Mouse (Mus musculus) forebrain, embryonic 11.5 days (tissue): ENCODE results near the gene Men1. TPM values are rescaled to one million over a fixed set of nuclear protein-coding genes. Genes with fewer than 3 reads are reported as not detected.

Experiments
- microRNA-seq: library from miRNA; unstranded; fragments of <30 nt; microRNA quantifications from one replicate; pipeline ENCODE4, GENCODE M21; 2016; ENCODE audit not compliant: insufficient number of aligned reads
- polyA plus RNA-seq: library from polyadenylated mRNA; unstranded; fragments of >200 nt; fragmentation: Nextera tagmentation; extraction: Ambion mirVana; gene quantifications from 2 replicates; pipeline ENCODE4 v1.2.1, GENCODE M21; 2014

Men1 gene
- polyA plus RNA-seq, 1 experiment from 2014 or later, result 97.8 TPM

Small RNA genes lying within 50 kb of the gene (microRNA-seq; reads per million reads assigned to microRNA genes)
- gene Mir6989, result not detected

Other genes with a start within 250 kb of the Men1 start
- 75.5 and 76.7 TPM in 2 replicates for gene Cdca5, start 250.0 kb upstream of the Men1 start, polyA plus RNA-seq
- 0.90 and 1.3 TPM in 2 replicates for gene AC131692.1, start 240.6 kb upstream of the Men1 start, polyA plus RNA-seq
- gene Naaladl1, start 229.2 kb upstream of the Men1 start, polyA plus RNA-seq, result 0.93 and 1.0 TPM in 2 replicates
- 64.5 and 73.7 TPM in 2 replicates for gene Sac3d1, start 216.3 kb upstream of the Men1 start, polyA plus RNA-seq
- 27.4 and 30.9 TPM in 2 replicates for gene Snx15, start 206.7 kb upstream of the Men1 start, polyA plus RNA-seq
- not detected in 2 replicates for gene Batf2, start 194.0 kb upstream of the Men1 start, polyA plus RNA-seq
- gene Arl2, start 193.4 kb upstream of the Men1 start, polyA plus RNA-seq, result 72.2 and 79.6 TPM in 2 replicates
- gene Majin, start 150.6 kb upstream of the Men1 start, polyA plus RNA-seq, result not detected in 2 replicates
- 0.65 TPM in 1 of 2 replicates, not detected in the other for gene Gpha2, start 108.6 kb upstream of the Men1 start, polyA plus RNA-seq
- 41.4 and 45.6 TPM in 2 replicates for gene Ppp2r5b, start 99.1 kb upstream of the Men1 start, polyA plus RNA-seq
- 12.3 and 14.6 TPM in 2 replicates for gene Atg2a, start 93.3 kb upstream of the Men1 start, polyA plus RNA-seq
- gene Ehd1, start 58.3 kb upstream of the Men1 start, polyA plus RNA-seq, result 72.6 and 74.2 TPM in 2 replicates
- gene Cdc42bpg, start 28.5 kb upstream of the Men1 start, polyA plus RNA-seq, result 0.55 TPM in 2 replicates
- gene Map4k2, start 6.2 kb downstream of the Men1 start, polyA plus RNA-seq, result 11.8 and 13.7 TPM in 2 replicates
- gene Sf1, start 28.7 kb downstream of the Men1 start, polyA plus RNA-seq, result 275 and 283 TPM in 2 replicates
- 1.2 TPM in 2 replicates for gene Pygm, start 49.4 kb downstream of the Men1 start, polyA plus RNA-seq
- 9.5 and 12.9 TPM in 2 replicates for gene Rasgrp2, start 64.4 kb downstream of the Men1 start, polyA plus RNA-seq
- gene Nrxn2, start 83.8 kb downstream of the Men1 start, polyA plus RNA-seq, result 8.1 and 10.4 TPM in 2 replicates
- gene Slc22a12, start 208.1 kb downstream of the Men1 start, polyA plus RNA-seq, result not detected in 2 replicates